Mouse (Mus musculus) kidney, adult 2 months (tissue): ENCODE data around the gene Sirt1. TPM values are rescaled to one million over a fixed set of nuclear protein-coding genes. Genes with fewer than 3 reads are reported as not detected.

ENCODE experiments used
- DNase-seq: peaks from one replicate; pipeline ENCODE4 v3.0.0; 2021
- H3K27ac ChIP-seq: fragments of 200-500 bp; 2 replicates; pipeline ENCODE4 v1.5.1; 2012; ENCODE audit warnings: low read depth, low read length, control low read depth, inconsistent platforms; ENCODE audit not compliant: insufficient read depth
- H3K27me3 ChIP-seq: fragments of 200-500 bp; replicated peaks from 2 replicates; pipeline ENCODE4 v1.6.1; 2012; ENCODE audit warnings: mild to moderate bottlenecking, moderate library complexity, low read length, inconsistent platforms; ENCODE audit not compliant: control insufficient read depth, insufficient read depth
- H3K36me3 ChIP-seq: fragments of 200-500 bp; 2 replicates; pipeline ENCODE4 v1.6.1; 2012; ENCODE audit warnings: mild to moderate bottlenecking, moderate library complexity, low read length, inconsistent platforms; ENCODE audit not compliant: control insufficient read depth, insufficient read depth
- H3K4me1 ChIP-seq: fragments of 200-500 bp; 2 replicates; pipeline ENCODE4 v1.6.1; 2011; ENCODE audit warnings: low read length; ENCODE audit not compliant: control insufficient read depth, insufficient read depth
- H3K4me3 ChIP-seq: fragments of 200-500 bp; 2 replicates; pipeline ENCODE4 v1.5.1; 2011; ENCODE audit warnings: mild to moderate bottlenecking, low read depth, low read length, control low read depth; ENCODE audit not compliant: insufficient read depth
- CTCF ChIP-seq: fragments of 200-500 bp; conservative IDR thresholded peaks from 2 replicates; pipeline ENCODE4 v1.5.1; 2011; ENCODE audit warnings: low read depth, mild to moderate bottlenecking, control low read depth, low read length, moderate library complexity, mixed read lengths; ENCODE audit not compliant: insufficient read depth, insufficient read length
- POLR2A ChIP-seq: fragments of 200-500 bp; IDR thresholded peaks from one replicate; pipeline ENCODE4 v1.6.1; 2011; ENCODE audit warnings: low read depth, low read length, control low read depth
- WGBS: fragments of 180-500 bp; shearing (Covaris S2); methylation state at CpG from one replicate; pipeline ENCODE4 v1.1.7; 2018; 5-methylcytosine and 5-hydroxymethylcytosine counted together
- polyA plus RNA-seq: library from polyadenylated mRNA; depleted of rRNA; stranded (reverse); fragments of >200 nt; gene quantifications from 2 replicates; pipeline ENCODE4 v1.2.3, GENCODE M21; 2012

Sirt1 gene
- polyA plus RNA-seq, 1 experiment = 4.6 TPM

DNA sequence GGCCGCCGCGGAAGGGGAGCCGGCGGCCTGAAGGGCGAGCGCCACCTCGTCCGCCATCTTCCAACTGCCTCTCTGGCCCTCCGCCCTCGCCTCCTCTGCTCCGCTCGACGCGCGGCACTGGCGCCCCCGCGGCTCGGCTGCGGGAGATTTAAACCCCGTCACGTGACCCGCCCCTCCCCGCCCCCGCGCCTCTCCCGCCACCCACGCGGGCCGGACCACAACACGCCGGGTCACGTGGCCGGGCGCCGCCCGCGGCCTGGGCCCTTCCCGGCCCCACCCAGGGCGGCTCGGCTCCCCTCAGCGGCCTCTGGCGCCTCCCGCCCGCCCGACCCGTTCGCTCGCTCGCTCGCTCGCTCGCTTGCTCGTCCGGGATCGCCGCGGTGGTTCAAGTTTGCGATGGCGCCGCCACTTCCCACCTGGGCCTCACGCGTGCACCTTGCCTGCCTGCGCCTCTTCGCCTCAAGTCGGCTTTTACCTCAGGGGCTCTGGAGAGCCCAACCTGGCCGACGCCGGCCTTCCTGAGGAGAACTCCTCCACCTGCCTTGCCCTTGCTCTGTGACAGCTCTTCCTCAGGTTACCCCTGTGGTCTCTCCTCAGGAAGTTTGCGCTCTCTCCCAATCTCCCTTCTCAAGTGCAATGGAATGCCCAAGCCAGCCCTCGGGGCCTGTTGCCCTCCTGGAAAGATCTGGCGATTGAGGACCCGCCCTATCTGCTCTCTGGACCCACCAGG is 42.4 kb downstream of the Sirt1 start:
- no peaks in the 10 kb centered on the region for H3K27me3 ChIP-seq
- peak overlapping the region; percentile 68 for H3K4me3 ChIP-seq
- WGBS = 2% methylated on average over 73 of the region's 74 CpGs
- TF ChIP-seq CTCF (no peak), POLR2A (peak; percentile 99)
- no peaks in the 10 kb centered on the region; the same call in 1 of the 2 replicates for H3K36me3 ChIP-seq
- peaks cover 5% of the 10 kb centered on the region; the same call in 1 of the 2 replicates for H3K4me1 ChIP-seq
- peak; percentile 96 for DNase-seq
- H3K27ac ChIP-seq = peak overlapping the region; percentile 64

DNA sequence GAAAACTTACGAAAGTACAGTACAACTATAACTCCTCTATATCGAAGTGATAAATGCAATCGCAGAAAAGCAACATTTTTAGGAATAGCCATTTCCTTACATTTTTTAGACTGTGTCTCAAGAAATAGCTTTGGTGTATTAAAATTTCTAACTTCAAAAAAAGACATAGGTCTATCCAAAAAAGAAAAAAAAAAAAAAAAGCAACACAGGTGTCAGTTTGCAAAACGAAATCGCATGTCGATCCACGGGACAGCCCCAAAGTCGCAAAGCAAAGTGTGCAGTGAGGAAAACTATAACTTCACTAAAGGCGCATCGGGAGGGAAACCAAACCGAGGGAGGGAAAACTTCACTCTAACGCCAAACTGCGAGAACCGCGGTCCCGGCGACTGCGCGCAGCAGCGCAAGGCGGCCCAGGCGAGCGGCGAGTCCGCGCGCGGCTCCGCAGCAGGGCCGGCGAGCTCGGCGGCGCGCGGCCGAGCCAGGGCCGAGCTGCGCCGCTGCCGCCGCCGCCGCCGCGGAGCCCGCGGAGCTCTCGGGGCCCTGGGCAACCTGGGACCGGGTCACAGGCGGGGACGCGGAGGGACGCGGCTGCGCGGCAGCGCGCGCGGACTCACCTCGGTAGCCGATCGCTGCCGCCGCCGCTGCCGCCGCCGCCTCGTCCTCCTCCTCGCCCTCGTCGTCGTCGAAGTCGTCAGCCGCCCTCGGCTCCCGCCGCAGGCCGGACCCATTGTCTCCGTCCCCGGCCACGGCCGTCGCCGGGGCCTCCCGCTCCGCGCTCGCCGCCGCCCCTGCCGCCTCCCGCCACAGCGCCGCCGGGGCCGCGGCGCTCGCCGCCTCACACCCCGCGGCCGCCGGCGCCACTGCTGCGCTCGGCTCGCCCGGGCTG is 43.3 kb downstream of the Sirt1 start:
- H3K36me3 ChIP-seq = no peaks in the 10 kb centered on the region; the same call in 1 of the 2 replicates
- peak overlapping the region; percentile 68 for H3K4me3 ChIP-seq
- H3K27ac ChIP-seq = peak overlapping the region; percentile 54; the same call in 1 of the 2 replicates
- TF ChIP-seq CTCF = no peak
- TF ChIP-seq POLR2A = no peak
- DNase-seq = peak; percentile 63
- no peaks in the 10 kb centered on the region for H3K27me3 ChIP-seq
- WGBS = 4% methylated on average over 113 of the region's 113 CpGs
- H3K4me1 ChIP-seq = peaks cover 5% of the 10 kb centered on the region; the same call in 1 of the 2 replicates

DNA sequence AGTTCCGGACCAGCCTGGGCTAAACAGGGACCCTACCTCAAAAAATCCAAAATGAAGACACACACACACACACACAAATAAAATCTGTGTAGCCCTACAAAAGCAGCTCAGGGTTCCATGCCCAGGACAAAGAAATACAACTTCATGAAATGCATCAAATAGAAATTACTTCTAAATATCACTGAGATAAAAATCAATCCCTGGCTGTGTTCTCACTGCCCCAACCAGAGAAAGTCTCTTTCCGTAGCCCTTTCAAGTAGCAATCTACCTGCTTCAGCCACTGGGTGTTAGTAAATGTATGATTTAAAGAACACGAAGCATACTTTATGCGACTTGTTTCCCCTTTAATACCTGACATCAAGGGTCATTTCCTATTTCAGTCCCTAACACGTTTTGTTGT is 44.2 kb downstream of the Sirt1 start:
- TF ChIP-seq POLR2A = no peak
- TF ChIP-seq CTCF = no peak
- H3K27ac ChIP-seq = no peak overlapping the region
- WGBS = 22% methylated on average over 5 of the region's 5 CpGs
- no peaks in the 10 kb centered on the region for H3K27me3 ChIP-seq
- H3K4me1 ChIP-seq = peaks cover 5% of the 10 kb centered on the region; the same call in 1 of the 2 replicates
- no peaks in the 10 kb centered on the region; the same call in 1 of the 2 replicates for H3K36me3 ChIP-seq
- no peak for DNase-seq
- peak overlapping the region; percentile 68 for H3K4me3 ChIP-seq

DNA sequence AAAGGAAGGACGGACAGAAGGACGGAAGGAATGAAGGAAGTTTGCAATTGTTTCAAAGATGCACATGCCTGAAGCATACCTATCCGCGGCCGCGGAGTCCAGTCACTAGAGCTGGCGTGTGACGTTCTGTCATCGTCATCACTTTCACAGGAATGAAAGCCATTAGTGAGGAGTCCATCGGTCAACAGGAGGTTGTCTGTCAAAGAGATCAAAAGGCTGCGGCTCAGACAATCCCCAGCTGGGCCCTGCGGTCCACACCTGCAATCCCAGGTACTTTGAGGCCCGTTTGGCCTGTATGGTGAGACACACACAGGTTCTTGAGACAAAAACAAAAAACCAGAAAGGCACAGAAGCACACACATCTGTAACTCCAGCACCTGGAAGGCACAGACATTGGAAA is 44.6 kb downstream of the Sirt1 start:
- DNase-seq = peak; percentile 76
- WGBS = 56% methylated on average over 13 of the region's 13 CpGs
- TF ChIP-seq POLR2A = no peak
- no peak for TF ChIP-seq CTCF
- peak overlapping the region; percentile 20; the same call in 1 of the 2 replicates for H3K4me3 ChIP-seq
- H3K27me3 ChIP-seq = no peaks in the 10 kb centered on the region
- peaks cover 5% of the 10 kb centered on the region; the same call in 1 of the 2 replicates for H3K4me1 ChIP-seq
- H3K36me3 ChIP-seq = no peaks in the 10 kb centered on the region; the same call in 1 of the 2 replicates
- H3K27ac ChIP-seq = no peak overlapping the region

- no peak for DNase-seq
- peaks cover 12% of the 10 kb centered on the region for H3K36me3 ChIP-seq
- TF ChIP-seq POLR2A = no peak
- TF ChIP-seq CTCF = no peak
- H3K27me3 ChIP-seq = no peaks in the 10 kb centered on the region
- H3K27ac ChIP-seq = no peak overlapping the region
- H3K4me1 ChIP-seq = no peaks in the 10 kb centered on the region
- no peak overlapping the region for H3K4me3 ChIP-seq
- 98% methylated on average over 1 of the region's 1 CpGs for WGBS
Observed at GRCm38 (mm10) chr10:63327091-63327490, 54.4 kb downstream of the Sirt1 start.

GRCm38 (mm10) chr10:63313726-63314125 is 67.8 kb downstream of the Sirt1 start:
- Histone ChIP-seq H3K36me3 (peaks cover 8% of the 10 kb centered on the region), H3K27me3 (no peaks in the 10 kb centered on the region), H3K27ac (peak overlapping the region; percentile 30; the same call in 1 of the 2 replicates), H3K4me3 (no peak overlapping the region), H3K4me1 (peaks cover 5% of the 10 kb centered on the region; the same call in 1 of the 2 replicates)
- TF ChIP-seq POLR2A (no peak), CTCF (no peak)
- 45% methylated on average over 1 of the region's 1 CpGs for WGBS
- peak; percentile 78 for DNase-seq
